In the genomic region with DNA sequence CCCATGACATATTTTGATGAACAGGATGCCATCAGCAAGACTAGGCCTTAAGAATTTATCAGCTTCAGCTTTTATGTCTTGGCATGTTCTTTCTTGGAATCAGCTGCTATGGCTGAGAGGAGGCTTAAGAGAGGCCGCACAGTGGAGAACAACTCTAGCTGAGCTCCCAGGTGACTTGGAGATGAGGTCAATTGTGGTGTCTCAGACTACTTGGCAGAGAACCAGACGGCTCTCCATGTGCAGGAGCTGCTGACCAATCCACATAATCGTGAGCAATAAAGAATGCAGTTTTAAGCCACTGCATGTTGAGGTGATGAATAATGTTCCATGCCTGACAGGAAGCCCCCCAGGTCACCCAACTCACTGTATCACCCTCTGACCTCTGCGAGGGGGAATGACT, we compare ENCODE assay signal across 18 mouse cellular contexts.
"Had no signal": no experiment of that assay in that cellular context is flagged by ENCODE, and none has a peak within 500 bp of the region (broad histone marks: within the 10 kb centered on the region; RNA-seq: fewer than 3 reads in every experiment).

No protein-coding gene starts in this region.

- H3K9ac ChIP-seq: kidney, embryonic 15.5 days; limb, embryonic 15.5 days; liver, embryonic 14.5 days; liver, postnatal 0 days; lung, embryonic 14.5 days; midbrain, embryonic 13.5 days had no signal

- H3K4me3 ChIP-seq: kidney, embryonic 15.5 days; limb, embryonic 15.5 days; midbrain, embryonic 10.5 days; midbrain, embryonic 13.5 days had no signal

- H3K4me2 ChIP-seq: kidney, embryonic 15.5 days; limb, embryonic 15.5 days; liver, embryonic 11.5 days; lung, embryonic 14.5 days; midbrain, embryonic 13.5 days had no signal

- ATAC-seq: liver, postnatal 0 days; lung, postnatal 0 days; midbrain, embryonic 13.5 days; midbrain, embryonic 16.5 days had no signal

- H3K27ac ChIP-seq: kidney, embryonic 15.5 days; limb, embryonic 15.5 days; liver, embryonic 14.5 days; macrophage; midbrain, embryonic 10.5 days; midbrain, embryonic 13.5 days; stomach, postnatal 0 days had no signal

- H3K9me3 ChIP-seq: kidney, embryonic 15.5 days; limb, embryonic 15.5 days; midbrain, embryonic 10.5 days; midbrain, embryonic 13.5 days had no signal

- DNase-seq: kidney, adult 2 months; kidney, postnatal 10 days; kidney, postnatal 36 days; liver, postnatal 0 days; lung, embryonic 14.5 days; thymus, adult 2 months; thymus, postnatal 36 days had no signal

- H3K36me3 ChIP-seq: kidney, embryonic 15.5 days; limb, embryonic 15.5 days; midbrain, embryonic 10.5 days; midbrain, embryonic 13.5 days had no signal

- H3K27me3 ChIP-seq: kidney, embryonic 15.5 days; limb, embryonic 15.5 days; megakaryocyte, embryonic 14.5 days had no signal
